Mouse (Mus musculus) left cerebral cortex, postnatal 36 days (tissue): ENCODE measurements around the gene Gm3415. TPM values are rescaled to one million over a fixed set of nuclear protein-coding genes. Genes with fewer than 3 reads are reported as not detected.
"Not testable (repeated sequence)": the region's sequence is repeated elsewhere in the genome, so short reads cannot be mapped to it uniquely, and the experiment has no call there.

Experiments used
- DNase-seq, 2 experiments: peaks; one replicate each; pipeline ENCODE4 v3.0.0; 2021 to 2022; ENCODE audit warnings: low spot score in 2 of 2, mixed read lengths in 1 of 2
- intact Hi-C: fragments of 180-260 bp; cut with DNase I; formaldehyde crosslinking; loops from one replicate; pipeline ENCODE4 v1.15.1; 2025
- total RNA-seq, 2 experiments: library from RNA; stranded (reverse); gene quantifications; 2 replicates each; pipeline ENCODE4 v1.2.3; 2021

The Gm3415 gene
- total RNA-seq, result not detected

DNA sequence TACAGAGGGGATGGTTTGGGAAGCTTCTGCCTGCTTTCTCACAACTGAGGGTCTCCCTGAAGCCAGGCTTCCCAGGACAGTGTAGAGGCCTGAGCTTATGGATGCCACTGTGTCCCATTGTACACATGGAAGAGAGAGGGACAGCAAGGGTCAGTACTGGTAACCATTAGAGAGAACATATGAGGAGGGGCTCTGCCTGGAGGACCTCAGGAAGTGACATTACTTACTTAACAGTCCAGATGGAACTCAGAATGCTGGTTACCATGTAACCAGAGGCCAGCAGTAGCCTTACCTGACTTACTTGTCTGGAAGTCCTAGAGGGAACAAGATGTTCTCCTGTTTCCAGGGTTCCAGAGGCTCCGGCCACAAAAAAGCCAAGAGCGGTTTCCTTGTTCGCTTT, at the start of gene Gm3415:
TSS of gene Gm3415 (plus strand) at position 301 of the 400 bp plus-strand sequence.
- intact Hi-C loops, DNase-seq: not testable (repeated sequence)

DNA sequence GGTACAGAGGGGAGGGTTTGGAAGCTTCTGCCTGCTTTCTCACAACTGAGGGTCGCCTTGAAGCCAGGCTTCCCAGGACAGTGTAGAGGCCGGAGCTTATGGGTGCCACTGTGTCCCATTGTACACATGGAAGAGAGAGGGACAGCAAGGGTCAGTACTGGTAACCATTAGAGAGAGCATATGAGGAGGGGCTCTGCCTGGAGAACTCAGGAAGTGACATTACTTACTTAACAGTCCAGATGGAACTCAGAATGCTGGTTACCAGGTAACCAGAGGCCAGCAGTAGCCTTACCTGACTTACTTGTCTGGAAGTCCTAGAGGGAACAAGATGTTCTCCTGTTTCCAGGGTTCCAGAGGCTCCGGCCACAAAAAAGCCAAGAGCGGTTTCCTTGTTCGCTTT, 42.1 kb upstream of the Gm3415 start, which contains the start of gene Gm3402:
TSS of gene Gm3402 (plus strand) at position 301 of the 400 bp plus-strand sequence.
- DNase-seq, intact Hi-C loops: not testable (repeated sequence)

DNA sequence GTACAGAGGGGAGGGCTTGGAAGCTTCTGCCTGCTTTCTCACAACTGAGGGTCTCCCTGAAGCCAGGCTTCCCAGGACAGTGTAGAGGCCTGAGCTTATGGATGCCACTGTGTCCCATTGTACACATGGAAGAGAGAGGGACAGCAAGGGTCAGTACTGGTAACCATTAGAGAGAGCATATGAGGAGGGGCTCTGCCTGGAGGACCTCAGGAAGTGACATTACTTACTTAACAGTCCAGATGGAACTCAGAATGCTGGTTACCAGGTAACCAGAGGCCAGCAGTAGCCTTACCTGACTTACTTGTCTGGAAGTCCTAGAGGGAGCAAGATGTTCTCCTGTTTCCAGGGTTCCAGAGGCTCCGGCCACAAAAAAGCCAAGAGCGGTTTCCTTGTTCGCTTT, 30.4 kb upstream of the Gm3415 start, which contains the start of gene Gm3404:
TSS of gene Gm3404 (plus strand) at position 301 of the 400 bp plus-strand sequence.
- intact Hi-C loops, DNase-seq: not testable (repeated sequence)

DNA sequence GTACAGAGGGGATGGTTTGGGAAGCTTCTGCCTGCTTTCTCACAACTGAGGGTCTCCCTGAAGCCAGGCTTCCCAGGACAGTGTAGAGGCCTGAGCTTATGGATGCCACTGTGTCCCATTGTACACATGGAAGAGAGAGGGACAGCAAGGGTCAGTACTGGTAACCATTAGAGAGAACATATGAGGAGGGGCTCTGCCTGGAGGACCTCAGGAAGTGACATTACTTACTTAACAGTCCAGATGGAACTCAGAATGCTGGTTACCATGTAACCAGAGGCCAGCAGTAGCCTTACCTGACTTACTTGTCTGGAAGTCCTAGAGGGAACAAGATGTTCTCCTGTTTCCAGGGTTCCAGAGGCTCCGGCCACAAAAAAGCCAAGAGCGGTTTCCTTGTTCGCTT, 18.6 kb upstream of the Gm3415 start, which contains the start of gene Gm3409:
TSS of gene Gm3409 (plus strand) at position 301 of the 400 bp plus-strand sequence.
- DNase-seq, intact Hi-C loops: not testable (repeated sequence)

DNA sequence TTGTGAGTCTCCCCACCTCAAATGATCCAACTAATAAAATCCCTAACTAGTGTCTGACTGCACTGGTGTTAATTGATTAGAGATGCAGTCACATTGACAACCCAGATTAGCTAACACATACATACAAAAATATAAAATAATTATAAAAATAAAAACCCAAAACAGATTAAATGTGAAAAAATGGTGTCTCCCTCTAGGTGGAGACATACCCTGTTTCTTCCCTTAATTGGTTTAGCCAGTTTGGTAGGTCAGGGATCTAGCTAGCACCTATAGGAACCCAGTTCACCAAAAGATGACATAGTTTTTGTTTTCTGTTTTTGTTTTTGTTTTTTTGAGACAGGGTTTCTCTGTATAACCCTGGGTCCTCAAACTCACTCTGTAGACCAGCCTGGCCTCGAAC, 8.3 kb downstream of the Gm3415 start:
- intact Hi-C loops, result no loop called here
- no peak for DNase-seq

DNA sequence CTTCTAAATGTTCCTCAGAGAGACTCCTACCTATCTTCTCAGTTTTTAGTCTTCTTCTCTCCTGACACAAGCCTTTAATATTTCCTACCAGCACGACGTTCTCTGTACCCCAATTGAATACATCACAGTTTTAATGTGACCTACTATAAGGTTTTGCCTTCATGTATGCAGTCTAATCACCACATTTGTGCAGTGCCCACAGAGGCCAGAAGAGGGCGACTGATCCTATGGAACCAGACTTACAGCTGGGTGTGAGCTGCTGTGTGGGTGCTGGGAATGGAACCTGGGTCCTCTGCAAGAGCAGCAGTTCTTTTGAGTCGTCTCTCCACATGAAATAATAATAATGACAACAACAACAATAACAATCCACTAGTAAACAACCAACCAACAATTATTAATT, 11.1 kb downstream of the Gm3415 start:
- no peak for DNase-seq

DNA sequence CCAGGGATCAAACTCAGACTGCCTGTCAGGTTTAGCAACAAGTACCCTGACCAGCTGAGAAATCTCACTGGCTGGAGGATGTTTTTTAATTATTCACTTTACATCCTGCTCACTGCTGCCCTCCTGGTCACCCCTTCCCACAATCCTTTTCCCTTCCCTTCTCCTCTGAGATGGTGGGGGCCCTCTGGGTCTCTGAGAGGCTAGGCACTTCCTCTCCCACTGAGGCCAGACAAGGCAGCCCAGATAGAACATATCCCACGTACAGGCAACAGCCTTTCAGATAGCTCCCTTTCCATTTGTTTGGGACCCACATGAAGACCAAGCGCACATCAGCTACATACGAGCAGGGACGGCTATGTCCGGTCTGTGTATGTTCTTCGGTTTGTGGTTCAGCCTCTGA, 14.2 kb downstream of the Gm3415 start:
- DNase-seq, result not testable (repeated sequence)
- intact Hi-C loops, result loop anchor here (5.0 kb wide), 1 partner anchor 77 kb away; no protein-coding TSS in a partner anchor

More for the DNA sequence above, 11.1 kb downstream of the Gm3415 start:
- intact Hi-C loops, result no loop called here

DNA sequence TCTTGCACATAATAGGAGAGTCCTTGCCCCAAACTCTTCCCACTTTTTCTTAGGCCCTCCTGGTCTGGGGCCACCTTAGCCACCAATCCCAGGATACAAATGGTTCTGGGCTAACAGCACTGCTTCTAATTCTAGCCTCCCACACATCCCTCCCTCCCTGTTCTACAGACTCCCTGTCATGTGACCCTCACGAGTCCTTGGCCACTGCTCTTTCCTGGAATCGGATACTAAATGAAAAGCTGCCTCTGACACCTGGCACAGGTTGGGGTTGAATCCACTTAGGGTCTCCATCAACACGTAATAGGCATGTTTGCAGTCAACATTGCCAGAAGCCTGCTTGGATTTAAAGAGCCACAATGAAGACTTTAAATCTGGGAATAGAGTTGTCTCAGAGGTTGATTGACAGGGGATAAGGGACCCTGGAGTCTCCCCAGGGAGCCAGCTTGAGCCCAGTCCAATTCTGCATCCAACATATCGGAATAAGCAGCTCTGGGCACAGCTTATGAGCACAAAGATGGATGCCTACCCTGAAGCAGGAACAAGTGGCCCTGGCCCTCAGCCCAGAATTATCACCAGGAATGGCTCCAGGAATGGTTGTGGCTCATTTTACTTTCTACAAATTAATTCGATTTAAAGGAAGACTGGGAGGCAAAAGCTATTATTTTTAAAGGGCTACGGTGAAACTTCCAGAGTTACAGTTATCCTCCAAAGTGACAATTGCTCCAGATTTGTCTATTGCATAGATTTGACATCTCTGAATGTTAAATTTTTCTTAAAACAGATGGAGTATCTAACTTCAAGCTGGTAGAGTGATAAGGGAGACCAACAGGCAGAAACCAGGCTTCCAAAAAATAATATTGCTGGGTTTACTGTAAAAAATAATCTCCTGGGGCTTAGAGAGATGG, 16.1 kb downstream of the Gm3415 start:
- peak; percentile 62 to 66 for DNase-seq
- intact Hi-C loops, result loop anchor here (5.0 kb wide), 1 partner anchor 75 kb away; no protein-coding TSS in a partner anchor

DNA sequence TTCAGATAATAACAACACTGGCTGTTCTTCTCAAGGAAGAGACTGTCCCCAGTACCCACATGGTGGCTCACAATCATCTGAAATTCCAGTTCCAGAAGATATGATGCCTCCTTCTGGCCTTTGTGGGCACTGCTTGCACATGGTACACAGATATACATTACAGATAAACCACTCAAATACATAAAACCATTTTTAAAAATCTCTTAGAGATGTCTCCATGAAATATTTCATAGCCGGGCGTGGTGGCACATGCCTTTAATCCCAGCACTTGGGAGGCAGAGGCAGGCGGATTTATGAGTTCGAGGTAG, 16.8 kb downstream of the Gm3415 start:
- not testable (repeated sequence) for DNase-seq
- intact Hi-C loops, result loop anchor here (5.0 kb wide), 1 partner anchor 75 kb away; no protein-coding TSS in a partner anchor

DNA sequence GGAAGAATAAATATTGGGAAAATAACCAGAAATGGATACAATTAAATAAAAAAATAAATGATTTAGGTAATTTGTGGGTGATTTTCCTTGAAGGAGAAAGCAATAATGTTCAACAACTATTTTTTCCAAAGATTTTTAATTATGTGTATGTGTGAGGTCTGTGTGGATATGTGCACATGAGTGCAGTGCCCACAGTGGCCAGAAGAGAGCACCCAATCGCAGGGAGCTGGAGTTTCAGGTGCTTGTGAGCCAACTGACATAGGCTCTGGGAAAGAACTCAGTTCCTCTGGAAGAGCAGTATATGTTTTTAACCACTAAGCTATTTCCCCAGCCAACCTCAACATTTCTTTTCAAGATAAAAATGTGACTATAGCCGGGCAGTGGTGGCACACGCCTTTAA, 20.7 kb downstream of the Gm3415 start:
- intact Hi-C loops, result no loop called here
- DNase-seq, result no peak

DNA sequence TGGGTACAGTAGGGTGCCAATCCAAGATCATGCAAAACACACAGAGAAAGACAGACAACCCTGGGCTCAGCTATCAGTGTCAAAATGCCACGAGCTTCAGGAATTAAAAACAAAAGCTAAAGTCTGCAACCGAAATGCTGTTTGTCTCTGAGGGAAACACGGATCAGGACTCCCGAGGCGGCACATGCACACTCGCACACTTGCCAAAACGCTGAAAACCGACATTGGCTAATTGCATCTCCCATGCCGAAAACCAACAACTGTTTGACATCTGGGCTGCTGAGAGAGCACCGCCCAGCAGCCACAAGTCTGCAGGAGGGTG, 28.2 kb downstream of the Gm3415 start:
- DNase-seq, result peak in 1 of 2 experiments; percentile 32
- intact Hi-C loops, result loop anchor here (5.0 kb wide), 2 partner anchors 43 to 88 kb away; no protein-coding TSS in a partner anchor

DNA sequence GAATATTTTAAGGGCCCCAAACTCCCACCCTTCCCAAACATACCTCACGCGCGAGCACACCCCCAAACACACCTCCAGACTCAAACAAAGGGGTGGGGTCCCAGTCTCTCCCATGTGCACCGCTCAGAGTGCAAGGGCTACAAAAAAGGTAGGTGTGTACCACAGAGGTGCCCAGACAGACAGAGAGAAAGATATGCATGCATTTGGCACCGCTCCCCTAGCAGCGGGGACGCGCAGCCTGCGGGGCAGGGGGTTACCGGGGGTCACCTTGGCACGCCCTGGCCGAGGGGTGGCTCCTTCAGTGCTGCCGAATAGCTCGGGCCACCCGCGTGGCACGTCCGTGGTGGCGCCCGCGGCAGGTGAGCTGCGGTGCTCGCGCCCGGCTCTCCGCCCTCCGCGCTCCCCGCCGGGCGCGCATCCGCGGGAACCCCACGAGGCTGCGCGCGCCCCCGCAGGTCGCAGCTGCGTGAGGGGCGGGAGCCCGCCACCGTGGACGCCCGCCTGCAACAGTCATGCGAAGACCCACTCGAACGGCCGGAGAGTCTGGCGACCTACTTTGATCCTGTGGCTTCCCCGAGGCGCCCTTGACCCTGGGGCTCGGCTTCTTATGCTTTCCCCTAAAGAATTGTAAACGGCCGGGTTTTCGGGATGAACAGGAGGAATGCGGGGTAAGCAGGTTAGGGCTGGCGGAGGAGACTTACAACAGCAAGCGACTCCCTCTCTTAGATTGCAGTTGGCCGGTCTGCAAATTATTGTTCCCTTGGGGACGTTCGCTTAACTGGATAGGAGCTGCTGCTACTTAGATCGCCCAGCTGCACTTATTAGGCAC, 28.8 kb downstream of the Gm3415 start, which contains the start of gene Gpr12:
TSS of gene Gpr12 (minus strand) at position 762 of the 829 bp plus-strand sequence.
- intact Hi-C loops, result loop anchor here (5.0 kb wide), 2 partner anchors 43 to 88 kb away; no protein-coding TSS in a partner anchor

DNA sequence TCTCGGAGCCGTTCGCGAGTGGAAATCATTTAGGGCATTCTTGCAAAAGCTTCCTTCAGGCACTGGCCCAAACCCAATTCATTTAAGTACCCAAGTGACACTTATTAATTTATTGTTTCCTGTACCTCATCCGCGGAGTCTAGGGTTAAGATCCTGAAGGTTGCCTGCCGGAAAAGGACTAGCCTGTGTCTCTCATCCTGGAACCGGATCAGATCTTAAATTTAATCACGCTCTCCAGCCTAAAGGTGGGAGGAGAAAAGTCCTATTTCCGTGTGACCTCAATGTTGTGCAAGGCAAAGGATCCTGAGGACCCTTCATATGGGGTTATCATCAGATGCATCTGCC, 29.3 kb downstream of the Gm3415 start:
- intact Hi-C loops, result no loop called here
- DNase-seq, result no peak

More for the DNA sequence above, 28.8 kb downstream of the Gm3415 start, which contains the start of gene Gpr12:
- DNase-seq, result peak; percentile 50 to 72

DNA sequence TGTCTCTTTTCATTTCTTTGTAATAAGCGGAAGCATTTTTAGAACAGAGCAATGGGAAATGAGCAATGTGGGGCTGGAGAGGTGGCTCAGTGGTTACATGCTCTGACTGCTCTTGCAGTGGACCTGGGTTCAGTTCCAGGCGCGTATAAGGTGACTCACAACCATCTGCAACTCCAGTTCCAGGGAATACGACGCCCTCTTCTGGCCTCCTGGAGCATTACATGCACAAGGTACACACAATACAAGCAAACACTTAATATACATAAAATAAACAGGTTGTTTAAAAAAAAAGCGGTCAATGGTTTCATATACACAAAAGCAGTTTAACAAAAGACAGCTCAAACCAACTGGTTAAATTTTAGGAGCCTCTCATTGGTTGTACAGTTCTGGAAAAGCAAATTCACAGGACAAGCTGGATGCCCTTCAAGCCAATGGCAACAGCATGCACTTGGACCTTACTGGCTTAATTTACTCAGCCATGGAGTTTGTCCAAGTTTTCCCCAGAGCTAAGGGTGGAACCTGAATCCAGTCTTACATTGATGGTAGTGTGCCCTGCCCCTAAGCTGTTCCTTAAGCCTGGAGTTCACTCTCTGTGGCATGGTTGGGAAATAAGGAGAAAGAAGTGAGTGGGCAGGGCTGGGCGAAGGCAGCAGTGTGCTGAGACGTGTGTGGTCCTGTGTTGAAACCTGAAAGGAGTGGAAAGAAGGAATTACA, 30.6 kb downstream of the Gm3415 start:
- intact Hi-C loops, result no loop called here
- no peak for DNase-seq

DNA sequence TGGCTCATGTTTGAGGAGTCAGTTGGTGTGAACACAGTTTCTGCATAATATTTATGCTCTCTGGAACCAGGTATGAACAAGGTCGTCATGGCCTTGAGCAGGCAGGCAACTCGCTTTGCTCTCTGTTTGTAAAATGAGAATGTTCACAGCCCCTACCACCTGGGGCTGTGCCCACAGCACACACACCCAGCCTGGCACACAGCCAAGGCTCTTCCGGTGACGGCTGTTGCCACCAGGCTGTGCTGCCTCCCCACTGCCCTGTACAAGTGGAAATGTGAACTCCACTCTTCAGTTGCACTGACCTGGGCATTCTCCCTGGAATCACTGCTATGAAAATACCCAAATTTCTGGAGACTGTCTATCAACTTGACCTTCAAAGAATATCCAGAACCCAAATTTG, 35.1 kb downstream of the Gm3415 start:
- no peak for DNase-seq
- intact Hi-C loops, result no loop called here

DNA sequence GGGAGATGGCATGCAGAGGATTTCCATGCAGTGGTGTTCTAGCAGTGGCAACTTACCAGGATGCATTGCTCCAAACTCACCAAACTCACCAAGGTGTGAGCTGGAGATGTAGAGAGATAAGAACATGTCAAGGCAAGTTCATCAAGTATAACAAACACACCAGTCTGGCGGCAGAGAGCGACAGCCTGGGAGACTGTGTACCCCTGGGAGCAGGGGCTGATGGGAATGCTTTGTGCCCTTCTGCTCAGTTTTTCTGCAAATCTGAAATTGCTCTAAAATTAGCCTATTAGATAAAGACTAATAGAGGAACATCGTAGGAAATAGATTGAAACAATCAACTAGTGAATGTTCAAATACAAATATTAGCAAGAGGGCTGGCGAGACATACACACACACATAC, 35.7 kb downstream of the Gm3415 start:
- DNase-seq, result no peak
- intact Hi-C loops, result no loop called here

DNA sequence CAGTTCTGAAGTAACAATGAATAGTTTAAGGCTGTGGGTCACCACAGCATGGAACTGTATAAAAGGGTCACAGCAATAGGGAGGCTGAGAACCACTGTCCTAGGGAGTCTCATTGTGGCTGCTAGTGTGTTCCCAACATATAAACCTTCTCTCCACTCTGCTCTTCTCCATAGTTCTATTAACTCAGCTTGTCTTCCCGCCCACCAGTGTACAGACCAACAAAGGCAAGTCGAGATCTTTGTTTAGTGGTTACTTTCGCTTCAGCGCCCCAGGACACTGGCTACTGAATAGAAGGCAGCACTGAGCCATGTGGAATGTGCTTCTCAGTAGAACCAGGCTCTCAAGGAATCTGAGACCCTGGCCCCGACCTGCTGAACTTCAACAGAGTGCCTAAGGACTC, 36.6 kb downstream of the Gm3415 start:
- intact Hi-C loops, result no loop called here
- no peak for DNase-seq

DNA sequence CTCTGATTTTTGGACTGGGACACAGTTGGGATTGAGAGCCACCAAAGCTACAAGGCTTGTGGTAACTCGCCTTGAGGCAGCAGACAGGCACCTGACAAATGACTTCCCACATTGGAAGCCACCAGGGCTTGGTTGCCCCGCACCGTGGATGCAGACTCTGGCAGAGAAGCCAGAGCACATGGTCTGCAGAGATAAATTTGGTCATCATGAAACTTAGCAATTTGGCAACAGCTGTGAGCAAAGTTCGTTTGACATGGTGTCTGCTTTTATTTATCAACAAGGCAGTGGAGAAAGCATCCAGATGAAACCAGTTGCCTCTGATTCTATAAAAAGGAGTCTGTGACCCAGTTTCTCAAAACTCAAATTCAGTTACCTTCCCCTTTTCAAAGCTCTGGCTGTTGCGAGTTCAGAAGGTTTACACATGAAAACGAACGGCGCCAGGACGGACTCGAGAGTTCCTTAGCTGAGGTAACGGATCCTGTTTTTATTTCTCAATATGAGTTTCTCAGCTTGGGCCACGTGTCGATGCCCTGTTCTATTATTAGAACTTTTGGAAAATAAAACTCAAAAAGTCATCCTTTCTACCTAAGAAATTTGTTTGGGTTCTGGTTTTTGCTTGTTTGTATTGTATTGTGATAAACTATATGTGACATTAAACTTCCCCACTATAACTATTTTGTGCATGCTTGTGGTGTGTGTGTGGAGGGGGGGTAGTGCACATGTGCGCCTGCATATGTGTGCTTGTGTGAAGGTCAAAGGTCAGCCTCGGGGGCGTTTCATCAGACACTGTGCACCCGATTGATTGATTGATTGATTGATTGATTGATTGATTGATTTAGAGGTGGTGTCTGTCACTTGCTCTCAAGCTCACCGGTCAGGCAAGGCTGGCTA, 40.9 kb downstream of the Gm3415 start:
- no peak for DNase-seq
- intact Hi-C loops, result no loop called here

DNA sequence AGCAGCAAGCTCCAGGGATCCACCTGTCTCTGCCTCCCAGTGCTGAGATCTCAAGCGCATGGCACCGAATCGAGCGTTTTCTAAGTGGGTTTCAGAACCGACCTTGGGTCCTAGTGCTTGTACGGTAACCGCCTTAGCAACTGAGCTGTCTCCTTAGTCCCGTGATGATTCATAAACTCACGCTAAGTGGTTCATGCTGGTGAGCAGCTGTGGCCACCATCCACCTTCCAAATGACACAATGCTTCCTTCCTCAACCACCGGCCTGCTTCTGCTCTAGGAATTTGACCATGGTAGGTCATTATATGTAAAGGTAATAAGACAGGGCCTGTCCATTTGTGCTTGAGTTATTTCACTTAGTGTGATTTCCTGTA, 41.6 kb downstream of the Gm3415 start:
- DNase-seq, result no peak
- intact Hi-C loops, result no loop called here
